Mouse (Mus musculus): ENCODE results near the gene A130010J15Rik. TPM values are rescaled to one million over a fixed set of nuclear protein-coding genes. Genes with fewer than 3 reads are reported as not detected.

A130010J15Rik gene
- polyA plus RNA-seq, 1 experiment from 2014 or later = 10.0 TPM

DNA sequence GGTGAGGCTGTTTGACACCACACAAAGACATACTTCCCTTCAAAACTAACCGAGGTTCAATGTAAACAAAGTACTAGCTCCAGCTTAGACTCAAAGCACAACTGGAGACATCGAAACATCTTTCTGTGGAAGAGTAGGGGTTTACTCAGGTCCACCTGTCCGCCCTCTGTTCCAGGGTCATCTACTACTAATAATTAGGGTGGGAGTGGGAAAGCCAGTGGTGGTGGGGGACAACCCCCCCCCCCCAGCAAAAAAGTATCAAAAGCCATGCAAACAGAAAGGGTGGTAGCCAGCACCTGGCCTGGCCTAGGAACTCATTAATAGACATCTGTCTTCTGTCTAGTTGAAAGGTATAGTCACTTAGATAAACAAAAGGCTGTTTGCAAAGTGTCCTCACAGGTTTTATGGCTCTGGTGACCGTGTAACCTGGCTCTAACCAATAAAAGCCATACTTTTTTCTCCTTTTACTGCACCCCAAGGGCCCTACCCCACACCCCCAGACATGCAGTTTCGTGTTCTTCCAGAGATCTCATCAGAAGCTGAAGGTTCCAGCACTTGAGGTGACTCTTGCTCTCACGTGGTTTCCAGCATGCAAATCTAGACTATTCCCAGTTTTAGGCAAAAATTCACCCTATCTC is 36.4 kb upstream of the A130010J15Rik start:
- no peak overlapping the region for H3K9ac ChIP-seq (ENCODE audit: low read depth, low read length)
- 0 out of 2 replicates have a peak, but pooled peaks cover 2% of the 10 kb centered on the region for H3K36me3 ChIP-seq (ENCODE audit: control insufficient read depth, insufficient read depth, low read length)
- 86% methylated on average over 6 of the region's 6 CpGs for WGBS
- no peaks in the 10 kb centered on the region for H3K27me3 ChIP-seq (replicated peaks; ENCODE audit: control insufficient read depth, insufficient read depth, low read length)
- H3K4me2 ChIP-seq (ENCODE audit: low read length) = no peak overlapping the region
- H3K9me3 ChIP-seq (ENCODE audit: control insufficient read depth, low read length) = no peaks in the 10 kb centered on the region
- H3K4me3 ChIP-seq (ENCODE audit: low read length) = no peak overlapping the region
- no peak overlapping the region for H3K27ac ChIP-seq (ENCODE audit: low read depth, low read length)
- H3K4me1 ChIP-seq (ENCODE audit: control insufficient read depth, insufficient read depth, low read depth, low read length) = peaks cover 7% of the 10 kb centered on the region
- no peak for ATAC-seq

GRCm38 (mm10) chr1:193132385-193132784 is 35.5 kb upstream of the A130010J15Rik start:
- Histone ChIP-seq H3K9ac (ENCODE audit: low read depth, low read length) (no peak overlapping the region), H3K27me3 (replicated peaks; ENCODE audit: control insufficient read depth, insufficient read depth, low read length) (no peaks in the 10 kb centered on the region), H3K4me2 (ENCODE audit: low read length) (no peak overlapping the region), H3K4me1 (ENCODE audit: control insufficient read depth, insufficient read depth, low read depth, low read length) (peaks cover 7% of the 10 kb centered on the region), H3K27ac (ENCODE audit: low read depth, low read length) (no peak overlapping the region), H3K9me3 (ENCODE audit: control insufficient read depth, low read length) (no peaks in the 10 kb centered on the region), H3K4me3 (ENCODE audit: low read length) (no peak overlapping the region), H3K36me3 (ENCODE audit: control insufficient read depth, insufficient read depth, low read length) (0 out of 2 replicates have a peak, but pooled peaks cover 2% of the 10 kb centered on the region)
- no peak for ATAC-seq

DNA sequence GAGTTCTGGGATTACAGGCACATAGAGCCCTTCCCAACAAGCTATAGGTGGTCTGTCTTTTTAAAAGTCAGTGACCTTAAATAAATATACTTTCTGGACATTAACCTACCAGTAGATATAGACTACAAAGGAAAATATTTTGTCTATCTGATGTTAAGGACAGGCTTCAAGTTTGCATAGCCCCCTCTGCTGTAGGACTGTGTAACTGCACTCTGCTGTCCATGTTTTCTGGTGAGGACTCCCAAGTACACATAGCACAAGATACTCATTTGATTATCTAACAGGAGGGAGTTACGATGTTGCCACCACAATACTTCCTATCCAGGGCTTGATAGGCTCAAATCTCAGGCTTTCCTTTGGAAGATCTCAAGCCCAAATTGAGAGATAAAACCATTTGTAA is 34.1 kb upstream of the A130010J15Rik start:
- H3K4me2 ChIP-seq (ENCODE audit: low read length) = no peak overlapping the region
- no peak overlapping the region for H3K4me3 ChIP-seq (ENCODE audit: low read length)
- WGBS = 91% methylated on average over 1 of the region's 1 CpGs
- no peak overlapping the region for H3K27ac ChIP-seq (ENCODE audit: low read depth, low read length)
- H3K9me3 ChIP-seq (ENCODE audit: control insufficient read depth, low read length) = no peaks in the 10 kb centered on the region
- H3K4me1 ChIP-seq (ENCODE audit: control insufficient read depth, insufficient read depth, low read depth, low read length) = peaks cover 6% of the 10 kb centered on the region
- no peaks in the 10 kb centered on the region for H3K27me3 ChIP-seq (replicated peaks; ENCODE audit: control insufficient read depth, insufficient read depth, low read length)
- no peak for ATAC-seq
- H3K9ac ChIP-seq (ENCODE audit: low read depth, low read length) = no peak overlapping the region
- H3K36me3 ChIP-seq (ENCODE audit: control insufficient read depth, insufficient read depth, low read length) = no peaks in the 10 kb centered on the region

- Histone ChIP-seq H3K27ac (ENCODE audit: low read depth, low read length) (no peak overlapping the region), H3K9me3 (ENCODE audit: control insufficient read depth, low read length) (no peaks in the 10 kb centered on the region), H3K4me2 (ENCODE audit: low read length) (no peak overlapping the region), H3K27me3 (replicated peaks; ENCODE audit: control insufficient read depth, insufficient read depth, low read length) (no peaks in the 10 kb centered on the region), H3K9ac (ENCODE audit: low read depth, low read length) (no peak overlapping the region), H3K4me1 (ENCODE audit: control insufficient read depth, insufficient read depth, low read depth, low read length) (no peaks in the 10 kb centered on the region), H3K4me3 (ENCODE audit: low read length) (no peak overlapping the region), H3K36me3 (ENCODE audit: control insufficient read depth, insufficient read depth, low read length) (no peaks in the 10 kb centered on the region)
- WGBS = 42% methylated on average over 7 of the region's 7 CpGs
- no peak for ATAC-seq
These were observed 29.8 kb upstream of the A130010J15Rik start for GRCm38 (mm10) chr1:193138087-193138486.

GRCm38 (mm10) chr1:193138669-193139068 is 29.2 kb upstream of the A130010J15Rik start:
- Histone ChIP-seq H3K4me3 (ENCODE audit: low read length) (no peak overlapping the region), H3K9me3 (ENCODE audit: control insufficient read depth, low read length) (no peaks in the 10 kb centered on the region), H3K27ac (ENCODE audit: low read depth, low read length) (no peak overlapping the region), H3K4me2 (ENCODE audit: low read length) (no peak overlapping the region), H3K4me1 (ENCODE audit: control insufficient read depth, insufficient read depth, low read depth, low read length) (no peaks in the 10 kb centered on the region), H3K27me3 (replicated peaks; ENCODE audit: control insufficient read depth, insufficient read depth, low read length) (no peaks in the 10 kb centered on the region), H3K36me3 (ENCODE audit: control insufficient read depth, insufficient read depth, low read length) (no peaks in the 10 kb centered on the region), H3K9ac (ENCODE audit: low read depth, low read length) (no peak overlapping the region)
- WGBS = 65% methylated on average over 3 of the region's 3 CpGs
- no peak for ATAC-seq

DNA sequence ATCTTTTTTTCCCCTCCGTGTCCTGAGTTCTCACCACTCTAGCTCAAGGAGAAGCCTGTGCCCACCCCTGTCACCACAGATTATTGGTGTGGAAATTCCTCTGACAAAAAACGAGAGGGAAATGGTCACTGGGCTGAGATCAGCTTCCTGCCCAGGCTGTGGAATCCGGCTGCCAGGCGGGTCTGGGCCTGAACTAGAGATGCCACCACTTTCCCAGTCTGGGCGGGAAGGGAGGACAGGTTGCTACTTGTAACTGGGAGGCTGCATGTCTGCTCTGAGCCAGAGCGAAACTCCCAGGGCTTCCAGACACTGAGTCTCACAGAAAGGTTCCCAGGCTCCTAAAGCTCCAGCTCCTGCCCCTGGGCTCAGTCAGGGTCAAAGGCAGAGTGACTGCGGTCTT is 26.7 kb upstream of the A130010J15Rik start:
- H3K9ac ChIP-seq (ENCODE audit: low read depth, low read length) = no peak overlapping the region
- 89% methylated on average over 7 of the region's 7 CpGs for WGBS
- H3K4me2 ChIP-seq (ENCODE audit: low read length) = no peak overlapping the region
- no peak overlapping the region for H3K27ac ChIP-seq (ENCODE audit: low read depth, low read length)
- no peaks in the 10 kb centered on the region for H3K4me1 ChIP-seq (ENCODE audit: control insufficient read depth, insufficient read depth, low read depth, low read length)
- no peaks in the 10 kb centered on the region for H3K9me3 ChIP-seq (ENCODE audit: control insufficient read depth, low read length)
- no peaks in the 10 kb centered on the region for H3K27me3 ChIP-seq (replicated peaks; ENCODE audit: control insufficient read depth, insufficient read depth, low read length)
- ATAC-seq = no peak
- no peak overlapping the region for H3K4me3 ChIP-seq (ENCODE audit: low read length)
- no peaks in the 10 kb centered on the region for H3K36me3 ChIP-seq (ENCODE audit: control insufficient read depth, insufficient read depth, low read length)

DNA sequence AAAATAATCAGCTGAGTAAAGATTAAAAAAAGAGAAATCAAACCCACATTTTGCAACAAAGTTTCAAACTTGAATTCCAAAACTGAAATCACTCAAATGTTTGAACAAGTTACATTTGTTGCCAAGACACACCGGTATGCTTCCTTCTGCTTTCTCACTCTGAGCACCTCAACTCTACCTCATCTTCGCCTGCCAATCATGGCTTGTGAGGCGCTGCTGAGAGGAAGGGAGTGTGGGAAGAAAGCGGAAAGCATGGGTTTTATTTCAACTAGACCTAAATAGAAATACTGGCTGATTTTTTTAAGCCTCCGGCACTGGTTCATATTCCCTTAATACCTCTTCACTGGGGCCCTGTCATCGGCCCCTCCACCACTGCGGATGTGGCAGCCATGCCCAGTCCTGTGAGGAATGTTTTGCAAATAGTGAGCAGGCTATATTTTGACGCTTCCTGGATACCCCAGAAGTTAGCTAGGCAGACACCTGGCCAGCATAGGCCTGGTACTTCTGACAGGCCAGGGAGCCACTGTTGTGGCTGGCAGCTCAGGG is 25.3 kb upstream of the A130010J15Rik start:
- 83% methylated on average over 8 of the region's 8 CpGs for WGBS
- H3K27ac ChIP-seq (ENCODE audit: low read depth, low read length) = no peak overlapping the region
- H3K4me2 ChIP-seq (ENCODE audit: low read length) = no peak overlapping the region
- H3K36me3 ChIP-seq (ENCODE audit: control insufficient read depth, insufficient read depth, low read length) = no peaks in the 10 kb centered on the region
- H3K4me1 ChIP-seq (ENCODE audit: control insufficient read depth, insufficient read depth, low read depth, low read length) = no peaks in the 10 kb centered on the region
- H3K27me3 ChIP-seq (replicated peaks; ENCODE audit: control insufficient read depth, insufficient read depth, low read length) = no peaks in the 10 kb centered on the region
- no peaks in the 10 kb centered on the region for H3K9me3 ChIP-seq (ENCODE audit: control insufficient read depth, low read length)
- H3K4me3 ChIP-seq (ENCODE audit: low read length) = no peak overlapping the region
- H3K9ac ChIP-seq (ENCODE audit: low read depth, low read length) = no peak overlapping the region
- no peak for ATAC-seq

DNA sequence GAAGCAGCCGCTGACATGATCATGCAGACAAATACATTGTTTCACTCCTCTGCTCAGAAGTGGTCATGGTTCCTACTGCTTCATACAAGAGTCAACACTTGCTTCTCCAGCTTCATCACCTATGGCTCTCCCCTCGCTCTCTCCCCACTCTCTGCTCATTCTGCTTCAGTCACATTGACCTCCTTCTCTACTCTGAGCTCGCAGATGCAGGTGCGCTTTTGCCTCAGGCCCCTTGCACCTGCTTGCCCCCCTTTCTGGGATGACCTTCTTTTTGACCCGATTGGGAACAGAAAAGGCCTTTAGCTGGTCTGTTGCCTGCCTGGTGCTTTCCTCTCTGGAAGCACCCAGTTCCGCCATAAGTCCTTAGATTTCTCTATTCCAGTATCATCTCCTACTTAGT is 23.3 kb upstream of the A130010J15Rik start:
- H3K36me3 ChIP-seq (ENCODE audit: control insufficient read depth, insufficient read depth, low read length) = no peaks in the 10 kb centered on the region
- no peak overlapping the region for H3K4me3 ChIP-seq (ENCODE audit: low read length)
- ATAC-seq = no peak
- H3K27ac ChIP-seq (ENCODE audit: low read depth, low read length) = no peak overlapping the region
- no peak overlapping the region for H3K4me2 ChIP-seq (ENCODE audit: low read length)
- no peaks in the 10 kb centered on the region for H3K27me3 ChIP-seq (replicated peaks; ENCODE audit: control insufficient read depth, insufficient read depth, low read length)
- no peak overlapping the region for H3K9ac ChIP-seq (ENCODE audit: low read depth, low read length)
- no peaks in the 10 kb centered on the region for H3K4me1 ChIP-seq (ENCODE audit: control insufficient read depth, insufficient read depth, low read depth, low read length)
- WGBS = 90% methylated on average over 6 of the region's 6 CpGs
- H3K9me3 ChIP-seq (ENCODE audit: control insufficient read depth, low read length) = no peaks in the 10 kb centered on the region

DNA sequence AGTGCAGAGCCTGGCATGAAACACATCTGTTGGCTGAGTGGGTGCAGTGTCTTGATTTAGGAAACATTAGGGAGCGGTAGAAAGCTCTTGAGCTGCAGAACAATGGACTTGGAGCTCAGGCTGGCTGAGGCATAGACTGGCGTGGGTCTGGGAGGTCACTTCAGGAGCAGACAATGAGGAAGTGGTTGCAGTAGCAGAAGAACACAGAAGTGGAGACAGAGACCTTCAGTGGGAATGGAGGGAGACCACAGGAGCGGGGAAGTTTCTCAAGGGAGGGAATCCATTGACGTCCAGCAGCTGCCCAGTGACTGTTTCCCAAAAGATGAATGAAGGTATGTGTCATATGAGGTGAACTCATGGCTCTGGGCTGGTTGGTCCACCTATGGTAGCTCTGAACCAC is 22.7 kb upstream of the A130010J15Rik start:
- Histone ChIP-seq H3K36me3 (ENCODE audit: control insufficient read depth, insufficient read depth, low read length) (no peaks in the 10 kb centered on the region), H3K9ac (ENCODE audit: low read depth, low read length) (no peak overlapping the region), H3K27me3 (replicated peaks; ENCODE audit: control insufficient read depth, insufficient read depth, low read length) (no peaks in the 10 kb centered on the region), H3K4me3 (ENCODE audit: low read length) (no peak overlapping the region), H3K4me2 (ENCODE audit: low read length) (no peak overlapping the region), H3K4me1 (ENCODE audit: control insufficient read depth, insufficient read depth, low read depth, low read length) (no peaks in the 10 kb centered on the region), H3K9me3 (ENCODE audit: control insufficient read depth, low read length) (no peaks in the 10 kb centered on the region), H3K27ac (ENCODE audit: low read depth, low read length) (no peak overlapping the region)
- WGBS = 80% methylated on average over 4 of the region's 4 CpGs
- no peak for ATAC-seq
